Comparison of ENCODE assay signal across 18 mouse cellular contexts in the genomic region with DNA sequence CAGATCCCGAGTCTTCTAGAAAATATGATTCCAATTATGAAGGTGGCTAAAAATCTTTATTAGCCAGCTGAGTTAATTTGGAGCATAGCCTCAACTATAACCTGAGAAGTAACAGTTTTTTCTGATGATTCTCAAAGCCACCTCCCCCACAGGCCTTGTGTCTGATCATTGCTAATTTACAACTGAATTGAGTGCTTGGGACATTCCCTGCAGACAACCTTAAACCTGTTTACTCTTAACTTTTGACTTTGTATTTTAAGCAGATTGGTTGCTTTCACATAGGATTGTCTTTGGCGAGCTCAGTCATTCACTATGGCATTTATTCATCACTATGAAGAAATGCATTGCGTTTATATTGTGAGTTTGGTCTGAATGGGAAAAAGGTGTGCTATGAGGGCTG. TPM values are rescaled to one million over a fixed set of nuclear protein-coding genes. Genes with fewer than 3 reads are reported as not detected.
"Had no signal": no experiment of that assay in that cellular context is flagged by ENCODE, and none has a peak within 500 bp of the region (broad histone marks: within the 10 kb centered on the region; RNA-seq: fewer than 3 reads in every experiment).

No protein-coding gene starts in this region.

- H3K27me3 ChIP-seq: lung, embryonic 15.5 days; megakaryocyte, embryonic 14.5 days; midbrain, embryonic 13.5 days; midbrain, embryonic 15.5 days; neural tube, embryonic 12.5 days; stomach, embryonic 15.5 days had no signal

- H3K4me1 ChIP-seq: lung, embryonic 15.5 days; megakaryocyte, embryonic 14.5 days; midbrain, embryonic 13.5 days; midbrain, embryonic 15.5 days; neural tube, embryonic 12.5 days; stomach, embryonic 15.5 days had no signal

- H3K9me3 ChIP-seq: lung, embryonic 15.5 days; megakaryocyte, embryonic 14.5 days; midbrain, embryonic 13.5 days; midbrain, embryonic 15.5 days; neural tube, embryonic 12.5 days; stomach, embryonic 15.5 days had no signal

- DNase-seq: lung, adult 2 months; lung, postnatal 14 days; lung, postnatal 36 days; right cerebral cortex, postnatal 14 days; thymus, adult 2 months; thymus, postnatal 25 days; thymus, postnatal 4 days had no signal

- H3K4me3 ChIP-seq: lung, embryonic 15.5 days; megakaryocyte, embryonic 14.5 days; midbrain, embryonic 13.5 days; midbrain, embryonic 15.5 days; neural tube, embryonic 12.5 days; stomach, embryonic 15.5 days had no signal

- H3K27ac ChIP-seq: lung, embryonic 15.5 days; macrophage; midbrain, embryonic 13.5 days; midbrain, embryonic 15.5 days; neural tube, embryonic 12.5 days; stomach, embryonic 15.5 days; stomach, postnatal 0 days had no signal

- H3K9ac ChIP-seq: lung, embryonic 15.5 days; midbrain, embryonic 13.5 days; midbrain, embryonic 15.5 days; neural tube, embryonic 12.5 days; stomach, embryonic 15.5 days had no signal

- H3K36me3 ChIP-seq: lung, embryonic 15.5 days; midbrain, embryonic 13.5 days; midbrain, embryonic 15.5 days; neural tube, embryonic 12.5 days; stomach, embryonic 15.5 days had no signal

RNA-seq across cellular contexts. Expression of a gene that starts 49.5 kb away (rescaled TPM):
- total RNA-seq: neutrophil, adult 5-6 weeks had no signal
- polyA plus RNA-seq: lung, adult 2 months; spleen, adult 2 months; testis, adult 2 months; thymus, adult 2 months had no signal
